Mouse (Mus musculus) layer of hippocampus, postnatal 25 days (tissue): Measurements from ENCODE around the gene Tmc4. TPM values are rescaled to one million over a fixed set of nuclear protein-coding genes. Genes with fewer than 3 reads are reported as not detected.
A peak's percentile ranks its signal among the peaks of the same experiment; 100 is the strongest.
"Not testable (repeated sequence)": the region's sequence is repeated elsewhere in the genome, so short reads cannot be mapped to it uniquely, and the experiment has no call there.

ENCODE experiments used
- DNase-seq, 2 experiments: peaks; one replicate each; pipeline ENCODE4 v3.0.0; 2022; ENCODE audit warnings: mixed read lengths in 2 of 2, low spot score in 1 of 2; ENCODE audit errors: extremely low spot score in 1 of 2
- total RNA-seq, 2 experiments: library from RNA; stranded (reverse); gene quantifications; 2 replicates each; pipeline ENCODE4 v1.2.3; 2021

The Tmc4 gene
- total RNA-seq: 1 to 10 TPM; 4.6 to 8.1 TPM

DNA sequence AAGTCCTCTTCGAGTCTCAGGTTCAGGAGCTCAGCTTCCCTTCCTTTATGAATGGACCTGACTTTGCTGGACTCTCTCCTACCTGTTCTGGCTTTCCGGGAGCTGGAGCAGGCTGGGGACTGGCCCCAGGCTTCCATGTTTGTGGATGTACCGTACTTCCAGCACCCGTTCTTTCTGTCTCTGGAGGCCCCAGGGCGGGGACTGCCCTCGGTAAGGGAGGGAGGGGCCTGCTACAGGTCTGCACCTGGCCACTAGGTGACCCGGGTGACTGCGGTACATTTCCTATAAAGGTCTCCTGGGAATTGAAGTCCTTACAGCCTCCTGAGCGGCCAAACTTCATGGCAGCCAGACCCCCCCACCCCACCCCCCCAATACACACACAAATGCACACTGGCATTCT, at the start of gene Tmc4:
TSS of gene Tmc4 (minus strand) at position 212 of the 400 bp plus-strand sequence.
- no peak for DNase-seq

DNA sequence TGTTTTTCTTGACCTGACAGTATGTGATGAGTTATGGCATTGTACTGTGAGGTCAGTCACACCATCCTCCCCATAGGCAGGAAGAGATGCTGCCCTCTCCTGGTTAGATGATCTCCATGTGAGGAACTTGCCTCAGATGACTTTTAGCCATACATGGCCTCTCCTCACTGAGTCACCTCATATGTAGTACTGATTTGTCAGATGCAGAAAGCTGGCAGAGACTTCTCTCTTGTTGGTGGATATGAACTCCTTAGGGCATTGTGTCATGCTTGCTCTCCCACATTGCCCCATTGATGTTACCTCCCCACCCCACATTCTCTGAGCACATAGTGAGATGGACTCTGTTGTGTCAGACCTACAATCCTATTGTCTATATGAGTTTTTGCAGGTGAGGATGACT, 48.1 kb upstream of the Tmc4 start:
- not testable (repeated sequence) for DNase-seq

DNA sequence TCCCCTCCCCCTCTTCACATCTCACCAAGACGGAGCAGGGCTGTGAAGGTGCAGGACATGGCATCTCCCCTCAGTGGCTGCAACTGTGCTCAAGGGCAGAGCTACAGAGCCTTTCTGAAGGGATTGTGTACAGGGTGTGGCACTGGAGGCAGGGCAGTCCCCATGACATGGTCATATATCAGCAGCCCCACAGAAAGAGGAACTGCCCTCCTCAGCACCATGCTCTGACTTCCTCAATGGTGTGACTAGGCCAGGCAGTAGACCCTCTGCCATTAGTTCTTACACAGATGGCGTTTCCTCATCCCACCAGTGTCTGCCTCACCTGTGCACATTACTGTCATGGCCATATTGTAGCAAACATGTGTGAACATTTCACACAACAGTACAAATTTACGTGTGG, 42.9 kb upstream of the Tmc4 start, which contains the start of gene Pirb:
TSS of gene Pirb (minus strand) at position 124 of the 400 bp plus-strand sequence.
- DNase-seq: not testable (repeated sequence)

DNA sequence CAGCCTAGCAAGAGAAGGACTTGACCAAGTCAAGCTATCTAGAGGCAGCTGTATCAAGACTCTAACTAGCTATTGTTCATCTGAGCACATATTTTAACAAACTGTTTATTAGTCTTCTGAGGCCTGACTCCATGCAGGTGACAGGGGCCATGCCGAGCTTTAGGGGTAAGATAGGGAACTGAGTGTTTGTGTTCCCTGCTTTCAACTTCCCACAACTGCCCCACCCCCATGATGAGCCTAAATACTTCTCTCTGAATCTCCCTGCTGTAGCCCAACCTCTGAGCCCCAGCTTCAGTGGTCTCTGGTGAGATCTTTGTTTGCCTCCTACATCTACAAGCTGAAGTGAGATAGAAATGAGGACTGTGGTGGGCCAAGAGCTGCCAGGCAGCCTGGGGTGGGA, 37.9 kb upstream of the Tmc4 start:
- no peak for DNase-seq

DNA sequence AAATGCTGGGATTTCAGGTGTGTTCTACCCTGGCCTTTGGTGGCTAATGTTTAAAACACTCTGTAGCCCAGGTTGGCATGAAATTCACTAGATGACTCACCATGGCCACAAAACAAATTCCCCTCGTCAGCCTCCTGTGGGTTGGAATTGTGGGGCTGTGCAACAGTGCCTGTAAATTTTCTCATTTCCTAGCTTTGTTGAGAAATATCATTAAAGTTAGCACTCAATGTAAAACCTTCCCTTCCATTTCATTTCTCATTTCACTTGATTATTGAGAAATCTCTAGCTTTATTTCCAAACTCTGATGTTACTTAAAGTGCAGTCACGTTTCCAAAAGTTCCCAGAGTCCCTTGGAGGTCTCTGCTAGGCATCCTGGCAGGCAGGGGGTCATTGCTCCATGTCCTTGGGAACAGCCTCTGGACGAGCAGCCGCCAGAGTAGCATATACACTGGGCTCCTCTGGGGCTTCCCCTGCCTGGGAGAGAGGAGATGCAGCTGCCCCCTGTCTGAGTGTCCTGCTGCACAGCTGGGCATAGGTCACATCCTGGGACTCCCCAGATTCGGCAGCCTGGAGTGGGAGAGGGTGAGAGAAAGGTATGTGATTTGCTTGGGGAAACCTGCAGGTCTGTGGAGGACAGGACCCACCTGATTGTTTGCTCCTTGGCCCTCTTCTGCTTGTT, 35.0 kb upstream of the Tmc4 start:
- DNase-seq: no peak

DNA sequence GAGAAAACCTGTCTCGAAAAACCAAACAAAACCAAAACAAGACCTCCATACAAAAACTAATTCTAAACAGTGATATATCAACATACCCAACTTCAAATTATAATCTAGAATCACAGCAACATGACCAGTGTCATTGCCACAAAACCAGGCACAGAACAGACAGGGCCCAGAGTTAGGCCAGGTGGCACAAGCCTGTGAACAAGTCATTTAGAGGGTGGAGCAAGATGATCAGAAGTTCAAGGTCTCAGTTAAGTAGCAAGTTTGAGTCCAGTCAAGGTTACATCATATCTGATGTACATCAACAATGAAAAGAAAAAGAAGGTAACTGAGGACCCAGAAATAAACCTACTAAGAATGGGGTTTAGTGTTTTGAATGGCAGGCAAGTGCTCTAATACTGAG, 31.6 kb upstream of the Tmc4 start:
- DNase-seq: no peak

DNA sequence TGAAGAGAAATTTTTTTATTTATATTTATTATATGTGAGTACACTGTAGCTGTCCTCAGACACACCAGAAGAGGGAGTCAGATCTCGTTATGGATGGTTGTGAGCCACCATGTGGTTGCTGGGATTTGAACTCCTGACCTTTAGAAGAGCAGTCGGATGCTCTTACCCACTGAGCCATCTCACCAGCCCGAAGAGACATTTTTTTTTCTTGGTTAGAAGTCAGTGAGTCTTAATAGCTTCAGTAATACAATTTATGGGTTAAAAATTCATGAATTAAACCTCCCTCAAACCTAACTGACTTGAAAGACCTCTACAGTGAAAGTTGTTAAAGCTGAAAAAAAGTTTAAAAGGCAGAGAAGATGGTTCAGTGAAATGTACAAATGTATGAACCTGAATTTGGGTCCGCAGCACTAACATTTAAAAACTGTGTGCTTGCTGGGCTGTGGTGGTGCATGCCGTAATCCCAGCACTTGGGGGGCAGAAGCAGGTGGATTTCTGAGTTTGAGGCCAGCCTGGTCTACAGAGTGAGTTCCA, 31.2 kb upstream of the Tmc4 start:
- not testable (repeated sequence) for DNase-seq

DNA sequence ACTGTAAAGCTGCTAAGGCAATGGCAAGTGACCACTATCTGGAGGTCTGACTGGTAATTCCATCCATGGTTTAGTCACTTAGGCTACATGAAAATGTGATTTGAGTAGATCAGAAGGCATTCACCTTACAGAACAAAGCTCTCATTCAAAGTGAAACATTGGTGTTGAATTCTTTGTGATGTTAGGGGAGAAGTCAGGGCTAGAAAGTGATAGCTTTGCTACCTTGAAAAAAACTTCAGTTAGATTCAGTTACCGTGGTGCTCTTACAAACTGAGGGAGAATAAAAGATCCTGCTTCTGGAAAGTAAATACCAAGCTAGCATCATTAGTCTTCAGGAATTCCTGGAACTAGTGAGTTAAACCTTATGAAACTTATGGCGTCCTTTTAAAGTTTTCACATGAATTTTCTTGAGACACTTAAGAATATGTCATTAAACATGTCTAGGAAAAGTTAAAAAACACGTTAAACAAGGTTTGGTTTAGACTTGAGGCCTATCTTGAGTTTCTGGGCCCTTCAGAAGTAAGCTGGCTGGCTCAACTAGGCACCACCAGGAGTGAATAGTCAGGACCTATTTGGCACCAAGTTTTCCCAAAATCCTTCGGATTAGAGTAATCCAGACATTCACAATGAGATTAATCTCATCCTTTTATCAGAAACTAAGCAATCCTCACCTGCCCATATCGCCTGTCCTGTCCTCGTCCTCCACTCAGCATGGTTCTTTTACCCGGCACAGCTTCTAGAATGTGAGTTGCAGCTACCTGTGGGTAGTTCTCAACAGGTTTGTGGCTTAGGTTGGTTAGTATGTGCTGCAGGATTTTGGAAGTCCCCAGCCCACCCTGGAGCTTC, 30.4 kb upstream of the Tmc4 start:
- DNase-seq: no peak

DNA sequence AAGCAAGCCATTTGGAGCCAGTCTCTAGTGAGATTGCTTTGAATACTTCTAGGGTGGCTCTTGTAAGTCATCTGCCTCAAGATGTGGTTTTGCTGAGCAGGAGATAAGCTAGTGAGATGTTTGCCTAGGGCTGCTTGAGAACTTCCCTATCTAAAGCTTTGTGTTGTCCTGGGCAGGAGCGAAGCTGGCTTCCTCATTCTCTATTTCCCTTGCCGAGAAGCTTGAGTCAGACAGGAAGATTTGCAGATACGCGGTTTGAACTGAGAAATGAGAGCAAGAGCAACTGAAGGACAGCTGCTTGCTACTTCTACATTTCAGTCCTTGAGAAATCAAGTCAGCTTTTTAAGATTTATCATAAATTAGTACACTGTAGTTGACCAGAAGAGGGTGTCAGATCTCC, 29.7 kb upstream of the Tmc4 start:
- DNase-seq: no peak

DNA sequence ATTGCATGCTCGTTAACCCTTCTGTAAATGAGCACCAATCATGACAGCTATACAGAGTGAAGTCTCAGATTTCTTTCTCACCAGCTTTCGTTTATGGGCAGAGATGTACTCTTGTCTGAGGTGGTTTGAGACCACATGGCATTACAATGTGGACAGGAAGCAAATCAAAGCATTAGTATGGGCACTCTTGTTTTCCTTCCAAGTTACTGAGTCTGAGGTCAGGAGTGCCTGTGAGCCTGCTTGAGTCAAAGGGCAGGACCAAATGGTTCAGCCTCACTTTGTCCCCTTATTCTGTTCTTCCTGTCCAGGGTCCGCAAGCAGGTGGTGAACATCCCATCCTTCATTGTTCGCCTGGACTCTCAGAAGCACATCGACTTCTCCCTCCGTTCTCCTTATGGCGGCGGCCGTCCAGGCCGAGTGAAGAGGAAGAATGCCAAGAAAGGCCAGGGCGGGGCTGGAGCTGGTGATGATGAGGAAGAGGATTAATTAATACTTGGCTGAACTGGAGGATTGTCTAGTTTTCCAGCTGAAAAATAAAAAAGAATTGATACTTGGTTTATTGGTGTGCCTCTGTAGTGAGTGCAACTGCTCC, 29.1 kb upstream of the Tmc4 start:
- DNase-seq: no peak

DNA sequence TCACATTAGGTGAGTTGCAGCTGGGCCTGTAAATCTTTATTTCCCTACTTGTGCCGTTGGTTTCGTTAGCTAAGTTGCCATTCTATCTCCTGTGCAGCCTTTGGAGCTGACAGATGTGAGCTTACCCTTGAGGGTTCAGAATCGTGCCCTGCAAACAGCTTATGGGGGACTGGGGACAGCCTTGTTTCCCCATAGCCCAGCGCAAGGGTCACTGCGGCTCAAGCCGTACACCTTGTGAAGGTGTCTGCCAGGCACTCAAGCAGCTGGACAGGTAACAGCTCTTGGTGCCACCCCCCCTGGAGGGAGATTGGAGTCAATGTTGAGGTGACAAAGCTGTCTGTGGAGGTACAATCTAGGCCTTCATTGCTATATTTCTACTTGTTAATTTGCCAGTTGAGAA, 28.6 kb upstream of the Tmc4 start:
- DNase-seq: no peak

DNA sequence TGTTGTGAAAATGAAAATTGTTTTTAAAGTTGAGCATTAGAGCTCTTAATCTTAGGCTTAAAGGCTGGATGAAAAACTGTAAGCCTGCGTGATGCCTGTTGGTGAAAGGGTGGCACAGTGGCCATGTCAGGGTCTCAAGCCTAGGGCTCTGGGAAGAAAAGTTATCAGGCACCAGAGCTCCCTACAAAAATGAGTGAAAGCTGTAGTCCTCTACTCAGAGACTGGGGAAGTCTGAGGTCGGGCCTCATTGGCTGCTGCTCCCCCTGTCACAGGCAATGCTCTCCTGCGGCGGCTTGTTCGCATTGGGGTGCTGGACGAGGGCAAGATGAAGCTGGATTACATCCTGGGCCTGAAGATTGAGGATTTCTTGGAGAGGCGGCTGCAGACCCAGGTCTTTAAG, 28.1 kb upstream of the Tmc4 start:
- DNase-seq: not testable (repeated sequence)

DNA sequence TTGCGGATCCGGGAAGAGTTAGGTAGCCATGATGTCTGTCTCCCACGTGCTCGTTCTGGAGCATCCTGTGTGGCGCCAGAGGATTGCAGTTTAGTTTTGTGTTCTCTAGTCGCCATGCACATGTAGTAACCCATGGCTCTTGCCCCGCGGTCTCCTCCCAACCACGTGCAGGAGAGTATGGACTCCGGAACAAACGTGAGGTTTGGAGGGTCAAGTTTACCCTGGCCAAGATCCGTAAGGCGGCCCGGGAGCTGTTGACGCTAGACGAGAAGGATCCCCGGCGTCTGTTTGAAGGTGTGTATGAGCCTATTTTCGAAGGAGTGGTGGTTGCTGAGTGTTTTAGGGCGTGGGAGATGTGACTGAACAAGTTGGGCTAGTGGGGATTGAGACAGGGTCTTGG, 27.1 kb upstream of the Tmc4 start:
- DNase-seq: no peak

DNA sequence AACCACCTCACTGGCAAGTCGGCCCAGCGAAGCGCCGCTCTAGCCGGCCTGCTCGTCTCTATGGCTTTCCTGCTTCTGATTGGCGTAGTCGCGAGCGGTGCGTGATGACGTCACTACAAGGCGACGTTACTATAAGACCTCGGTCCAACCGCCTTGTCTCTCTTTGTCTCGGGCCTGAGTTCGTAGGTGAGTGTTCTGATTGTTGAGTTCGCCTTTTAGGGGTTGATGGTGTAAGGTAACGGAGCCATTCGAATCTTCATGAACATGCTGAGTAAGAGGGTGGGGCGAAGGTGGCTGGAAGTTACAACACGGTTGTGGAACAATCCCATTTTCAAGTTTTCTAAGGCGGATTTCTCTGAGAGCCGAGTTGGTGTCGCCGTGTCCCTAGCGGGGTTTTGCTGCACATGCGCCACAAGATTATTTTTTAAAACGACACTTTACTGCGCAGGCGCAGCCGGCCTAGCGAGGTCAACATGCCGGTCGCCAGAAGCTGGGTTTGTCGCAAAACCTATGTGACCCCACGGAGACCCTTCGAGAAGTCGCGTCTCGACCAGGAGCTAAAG, 26.6 kb upstream of the Tmc4 start, which contains the start of gene Rps9:
TSS of gene Rps9 (plus strand) at position 115 of the 563 bp plus-strand sequence.
- peak; percentile 94 to 95 for DNase-seq

DNA sequence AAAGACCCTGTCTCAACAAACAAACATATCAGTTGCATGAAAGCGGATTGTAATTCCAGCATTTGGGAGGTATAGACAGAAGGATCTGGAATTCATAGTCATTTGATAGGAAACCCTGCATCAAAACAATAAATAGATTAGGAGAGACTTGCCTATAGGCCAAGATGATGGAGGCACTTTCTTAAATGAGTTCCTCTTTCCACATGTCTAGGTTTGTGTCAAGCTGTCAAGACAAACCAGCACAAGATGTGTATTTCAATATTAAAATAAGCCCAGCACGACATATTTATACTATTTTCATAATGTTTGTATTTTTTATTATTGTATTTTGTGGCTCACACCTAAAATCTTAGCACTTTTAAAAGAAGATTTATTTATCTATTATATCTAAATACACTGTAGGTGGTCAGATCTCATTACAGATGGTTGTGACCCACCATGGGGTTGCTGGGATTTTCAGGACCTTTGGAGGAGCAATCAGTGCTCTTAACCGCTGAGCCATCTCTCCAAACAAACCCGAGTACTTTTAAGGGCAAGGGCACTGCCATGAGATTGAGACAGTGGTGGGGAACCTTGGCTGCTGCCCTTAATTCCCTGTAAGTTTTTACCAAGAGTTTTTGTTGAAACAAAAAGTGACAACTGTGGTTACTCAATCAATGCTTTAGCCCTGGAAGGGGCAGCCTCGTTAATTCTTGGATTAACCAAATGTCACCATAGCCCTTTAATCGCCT, 26.0 kb upstream of the Tmc4 start:
- no peak for DNase-seq

DNA sequence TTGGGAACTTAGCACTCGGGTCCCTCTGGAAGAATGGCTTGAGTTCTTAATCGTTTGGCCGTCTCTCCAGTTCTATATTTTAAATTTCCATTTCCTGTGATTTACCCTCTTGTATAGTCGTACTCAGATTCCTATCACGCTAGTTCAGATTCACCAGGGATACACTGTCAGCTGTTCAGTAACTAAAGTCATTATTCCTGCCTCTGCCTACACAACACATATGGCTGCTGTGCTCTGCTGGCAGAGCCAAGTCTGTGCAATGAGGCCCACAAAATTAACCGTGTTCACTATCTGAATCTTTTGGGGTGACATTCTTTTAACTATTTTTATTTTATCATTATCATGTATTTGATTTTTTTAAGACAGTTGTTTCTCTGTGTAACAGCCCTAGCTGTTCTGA, 21.1 kb upstream of the Tmc4 start:
- no peak for DNase-seq

DNA sequence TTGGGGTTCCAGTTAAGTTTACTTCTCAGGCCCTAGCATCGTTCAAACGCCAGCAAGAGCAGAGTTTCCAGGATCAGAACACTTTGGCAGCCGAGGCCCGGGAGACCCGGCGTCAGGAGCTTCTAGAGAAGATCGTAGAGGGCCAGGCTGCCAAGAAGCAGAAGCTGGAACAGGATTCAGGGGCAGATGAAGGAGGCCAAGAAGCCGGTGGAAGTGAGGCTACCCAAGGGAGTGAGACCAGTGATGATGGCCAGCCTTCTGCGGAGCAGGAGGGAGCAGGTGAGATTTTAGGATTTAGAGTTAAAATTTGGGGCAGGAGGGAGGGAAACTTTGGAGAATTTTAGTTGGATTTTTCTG, 17.6 kb upstream of the Tmc4 start:
- DNase-seq: not testable (repeated sequence)

DNA sequence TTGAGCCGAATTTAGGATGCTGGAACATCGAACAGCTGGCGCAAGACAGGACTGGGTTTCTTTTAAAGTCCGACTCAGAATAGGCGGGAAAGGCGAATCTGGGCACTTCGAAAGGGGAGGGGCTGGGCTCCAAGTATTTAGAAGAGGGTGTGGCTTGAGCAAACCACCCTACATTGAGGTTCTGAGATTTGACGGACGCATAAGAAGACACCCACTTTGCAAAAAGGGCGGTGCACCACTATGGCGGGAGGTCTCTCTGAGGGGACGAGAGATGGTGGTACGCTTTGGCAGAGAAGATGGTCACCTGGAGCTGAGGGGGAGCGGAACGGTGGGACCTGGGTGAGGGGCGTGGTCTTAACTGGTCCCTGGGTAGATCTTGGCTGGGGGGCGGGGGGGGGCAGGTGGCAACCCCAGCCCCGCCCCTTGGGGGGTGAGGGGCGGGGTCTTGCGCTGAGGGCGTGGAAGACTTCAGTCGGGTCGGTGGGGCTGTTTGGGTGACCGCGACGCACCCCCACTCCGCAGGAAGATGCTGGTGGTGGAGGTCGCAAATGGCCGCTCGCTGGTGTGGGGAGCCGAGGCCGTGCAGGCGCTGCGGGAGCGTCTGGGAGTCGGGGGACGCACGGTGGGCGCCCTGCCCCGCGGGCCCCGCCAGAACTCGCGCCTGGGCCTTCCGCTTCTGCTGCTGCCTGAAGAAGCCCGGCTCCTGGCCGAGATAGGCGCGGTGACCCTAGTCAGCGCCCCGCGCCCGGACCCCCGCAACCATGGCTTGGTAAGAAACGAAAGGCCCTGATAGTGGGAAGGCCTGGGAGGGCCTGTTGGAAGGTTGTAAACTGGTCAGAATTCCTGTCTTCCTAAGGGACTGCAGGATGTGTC, 17.0 kb upstream of the Tmc4 start:
- DNase-seq: peak; percentile 12 to 40

DNA sequence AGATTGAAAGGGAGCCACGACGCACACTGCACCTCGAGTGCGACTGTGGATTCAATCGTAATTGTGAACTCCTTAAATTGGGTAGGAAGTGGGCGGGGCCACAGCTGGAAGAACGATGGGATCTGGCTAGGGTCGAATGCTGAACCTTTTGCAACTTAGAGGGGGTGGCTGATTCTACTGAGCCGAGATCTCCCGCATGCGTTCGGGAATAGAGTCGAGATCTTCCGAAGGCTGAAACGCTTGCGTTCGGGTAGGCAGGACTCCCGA, 16.4 kb upstream of the Tmc4 start:
- no peak for DNase-seq
